Mouse (Mus musculus): ENCODE data around the gene Hmces.
"Not testable (repeated sequence)": the region's sequence is repeated elsewhere in the genome, so short reads cannot be mapped to it uniquely, and the experiment has no call there.

Gene Hmces

GRCm38 (mm10) chr6:87914326-87915102 lies 779 bp downstream of the Hmces start:
- DNase-seq (ENCODE audit: low read depth, low spot score), result no peak

DNA sequence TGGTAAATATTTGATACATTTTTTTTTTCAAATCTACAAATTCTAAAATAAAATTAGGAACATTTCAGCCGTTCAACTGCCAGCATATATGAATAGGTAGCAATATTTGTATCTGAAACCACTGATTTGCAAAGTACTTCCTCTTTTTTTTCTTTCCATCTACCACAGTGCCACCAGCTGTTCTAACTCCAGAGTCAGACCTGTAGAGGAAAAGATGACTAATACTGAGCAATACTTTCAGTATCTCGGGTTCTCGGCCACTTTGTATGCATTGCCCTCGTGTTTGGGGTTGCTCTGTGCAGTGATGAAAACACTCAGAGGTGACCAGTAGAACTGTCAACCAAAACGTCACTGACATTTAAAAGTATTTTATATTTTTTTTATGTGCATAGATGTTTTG lies 2.2 kb downstream of the Hmces start:
- no peak for DNase-seq (ENCODE audit: low read depth, low spot score)

DNA sequence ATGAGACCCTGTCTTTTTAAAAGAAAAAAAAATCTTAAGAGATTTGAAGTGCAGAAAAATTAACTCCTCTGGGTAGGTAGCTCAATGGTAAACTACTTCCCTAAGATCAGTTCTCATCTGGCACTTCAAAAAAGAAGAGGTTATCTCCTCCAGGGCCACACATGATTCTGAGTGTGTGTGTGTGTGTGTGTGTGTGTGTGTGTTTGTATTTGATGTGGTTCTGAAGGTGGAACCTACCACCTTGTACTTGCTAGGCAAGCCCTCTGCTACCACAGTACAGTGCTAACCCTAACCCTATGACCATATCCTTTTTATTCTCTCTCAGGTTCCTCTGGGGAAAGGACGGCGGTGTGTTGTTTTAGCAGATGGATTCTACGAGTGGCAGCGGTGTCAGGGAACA lies 7.5 kb downstream of the Hmces start:
- no peak for DNase-seq (ENCODE audit: low read depth, low spot score)

GRCm38 (mm10) chr6:87923624-87924023 lies 9.9 kb downstream of the Hmces start:
- DNase-seq (ENCODE audit: low read depth, low spot score), result no peak

DNA sequence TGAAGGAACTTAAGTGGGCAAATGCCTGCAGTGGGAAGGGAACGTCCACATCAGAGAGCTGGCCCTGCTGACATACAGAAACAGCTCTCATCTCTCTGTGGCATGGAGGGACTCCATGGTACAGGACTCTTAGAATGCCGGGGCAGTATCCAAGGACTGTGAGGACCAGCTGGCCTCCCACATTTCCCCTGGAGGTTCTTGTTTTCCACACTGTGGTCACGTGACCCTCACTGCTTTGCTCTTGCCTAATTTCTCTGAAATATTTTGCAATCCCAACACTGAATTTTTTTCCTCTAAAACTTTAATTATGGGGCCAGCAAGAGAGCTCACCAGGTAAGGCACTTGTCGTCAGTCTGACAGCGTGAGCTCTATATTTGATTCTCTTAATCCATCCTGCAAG lies 21.3 kb downstream of the Hmces start:
- DNase-seq (ENCODE audit: low read depth, low spot score), result no peak

DNA sequence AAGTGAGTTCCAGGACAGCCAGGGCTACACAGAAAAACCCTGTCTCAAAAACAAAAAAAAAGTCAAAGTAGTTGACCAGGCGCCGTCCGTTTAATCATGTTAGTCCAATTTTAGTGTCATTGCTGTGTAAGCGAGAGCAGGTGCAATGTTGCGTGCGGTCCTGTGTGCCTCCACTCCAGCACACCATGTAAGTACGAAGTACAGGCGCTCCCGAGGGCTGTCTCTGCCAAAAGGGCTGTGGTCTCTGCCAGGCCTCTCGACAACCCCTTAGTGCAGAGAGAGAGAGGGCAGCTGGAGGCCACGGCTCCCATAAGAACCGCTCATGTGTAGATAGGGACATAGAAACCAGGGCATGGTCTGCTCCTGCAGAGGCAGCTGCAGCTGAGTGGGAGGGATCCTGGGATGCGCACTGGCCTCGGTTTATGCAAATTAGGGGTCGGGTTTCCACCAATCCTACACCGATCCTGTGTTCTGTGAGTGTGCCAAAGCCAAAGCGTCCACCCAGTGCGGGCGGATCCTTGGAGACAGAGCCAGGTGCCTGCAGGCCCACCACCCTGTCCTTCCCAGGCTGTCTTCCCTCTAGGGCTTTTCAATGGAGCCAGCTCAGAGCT lies 23.5 kb downstream of the Hmces start:
- no peak for DNase-seq (ENCODE audit: low read depth, low spot score)

- no peak for DNase-seq (ENCODE audit: low read depth, low spot score)
These were observed 25.2 kb downstream of the Hmces start for GRCm38 (mm10) chr6:87938941-87939340.

DNA sequence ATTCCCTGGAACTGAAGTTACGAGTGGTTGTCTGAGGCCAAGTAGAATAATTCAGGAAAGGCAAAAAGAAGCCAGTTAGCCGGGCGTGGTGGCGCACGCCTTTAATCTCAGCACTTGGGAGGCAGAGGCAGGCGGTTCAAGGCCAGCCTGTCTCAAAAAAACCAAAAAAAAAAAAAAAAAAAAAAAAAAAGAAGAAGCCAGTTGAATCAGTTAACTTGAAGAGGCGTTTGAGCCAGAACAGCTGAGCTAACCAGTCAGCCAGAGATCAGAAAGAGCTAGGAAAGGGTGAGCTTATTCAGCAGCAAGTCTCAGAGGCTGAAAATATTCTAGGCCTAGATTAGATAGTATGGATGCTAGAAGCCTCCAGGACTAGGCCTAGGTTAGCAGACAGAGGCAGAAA lies 28.4 kb downstream of the Hmces start:
- DNase-seq (ENCODE audit: low read depth, low spot score), result no peak

GRCm38 (mm10) chr6:87962457-87962856 lies 48.7 kb downstream of the Hmces start:
- DNase-seq (ENCODE audit: low read depth, low spot score), result not testable (repeated sequence)

GRCm38 (mm10) chr6:87970041-87970440 lies 56.3 kb downstream of the Hmces start:
- DNase-seq (ENCODE audit: low read depth, low spot score), result no peak

DNA sequence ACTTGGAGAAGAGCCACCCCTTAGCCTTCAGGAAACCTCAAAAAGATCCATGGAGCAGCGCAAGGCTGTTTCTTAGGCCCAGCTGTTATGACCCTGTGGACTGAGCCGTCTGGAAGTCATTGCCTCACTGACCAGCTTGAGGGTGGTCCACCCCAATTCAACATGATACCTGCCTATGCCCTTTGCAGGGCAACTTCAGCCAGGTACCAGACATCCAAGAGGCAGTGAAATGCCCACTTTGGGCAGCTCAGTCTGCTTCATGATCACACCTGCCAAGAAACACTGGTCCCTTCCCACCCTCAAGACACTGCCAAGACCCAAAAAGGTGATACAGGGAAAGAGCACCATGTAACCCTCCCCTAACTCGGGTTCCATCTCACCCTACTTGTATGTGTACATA lies 66.0 kb downstream of the Hmces start:
- no peak for DNase-seq (ENCODE audit: low read depth, low spot score)

DNA sequence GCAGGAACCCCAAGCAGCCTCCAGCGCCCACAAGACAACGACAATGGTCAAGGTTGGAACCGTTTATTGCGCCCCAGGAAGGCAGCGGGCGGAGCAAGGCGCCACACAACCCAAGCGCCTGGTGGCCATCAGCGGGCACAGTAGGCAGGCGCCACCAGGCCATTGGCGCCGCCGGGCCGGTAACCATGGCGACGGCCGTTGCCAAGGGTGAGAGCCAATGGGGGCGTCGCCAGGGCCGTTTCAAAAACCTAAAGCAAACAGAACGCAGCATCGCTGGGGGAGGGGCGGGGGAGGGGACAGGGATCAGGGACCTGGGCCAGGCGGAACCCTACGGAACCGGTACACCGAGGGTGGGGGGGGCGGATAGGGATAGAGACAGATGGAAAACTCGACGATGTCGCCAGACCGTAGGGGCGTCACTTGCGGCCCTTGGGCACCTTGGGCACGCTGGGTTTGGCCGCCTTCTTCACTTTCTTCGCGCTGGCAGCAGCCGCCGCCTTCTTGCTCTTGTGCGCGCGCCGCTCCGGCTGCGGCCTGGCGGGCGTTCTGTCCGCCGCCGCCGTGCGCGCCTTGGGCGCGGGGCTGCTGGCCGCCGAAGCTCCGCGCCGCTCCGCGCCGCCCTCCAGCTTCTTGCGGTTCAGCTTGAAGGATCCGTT lies 66.8 kb downstream of the Hmces start:
- DNase-seq (ENCODE audit: low read depth, low spot score), result no peak

GRCm38 (mm10) chr6:87981030-87981485 lies 67.3 kb downstream of the Hmces start:
- DNase-seq (ENCODE audit: low read depth, low spot score), result no peak

- DNase-seq (ENCODE audit: low read depth, low spot score), result no peak
These were observed 68.0 kb downstream of the Hmces start, which contains the start of gene H1fx for GRCm38 (mm10) chr6:87981547-87982256. H1fx (minus strand) TSS chr6:87981637.

- DNase-seq (ENCODE audit: low read depth, low spot score), result no peak
These were observed 68.8 kb downstream of the Hmces start for GRCm38 (mm10) chr6:87982506-87982905.

Measured in c-Kit-negative CD71-positive TER-119-positive erythroid progenitor cells, embryonic 14.5 days (primary cell).